Mouse (Mus musculus): ENCODE measurements at regions not wholly inside any gene's neighbourhood (a gene's known extent, or its start where the extent isn't known, plus 50 kb on each side); places are given as distances from the start of the nearest gene placed in this dataset.

GRCm38 (mm10) chr4:7157883-7158282 lies 1081.0 kb downstream of the Car8 start:
- Histone ChIP-seq H3K4me3 (ENCODE audit: low read length) (no peak overlapping the region), H3K4me2 (ENCODE audit: low read depth, low read length) (no peak overlapping the region), H3K9me3 (ENCODE audit: control insufficient read depth, low read length) (no peaks in the 10 kb centered on the region), H3K9ac (ENCODE audit: low read depth, low read length) (no peak overlapping the region), H3K4me1 (ENCODE audit: control insufficient read depth, insufficient read depth, low read length) (no peaks in the 10 kb centered on the region), H3K27ac (ENCODE audit: low read length) (no peak overlapping the region), H3K36me3 (ENCODE audit: control insufficient read depth, insufficient read depth, low read length) (no peaks in the 10 kb centered on the region), H3K27me3 (replicated peaks; ENCODE audit: control insufficient read depth, insufficient read depth, low read length) (no peaks in the 10 kb centered on the region)
- no peak for ATAC-seq
- WGBS: 83% methylated on average over 3 of the region's 3 CpGs

GRCm38 (mm10) chr4:7154256-7154655 lies 1084.6 kb downstream of the Car8 start:
- no peak for ATAC-seq
- no peaks in the 10 kb centered on the region for H3K36me3 ChIP-seq (ENCODE audit: control insufficient read depth, insufficient read depth, low read length)
- H3K4me3 ChIP-seq (ENCODE audit: low read length): no peak overlapping the region
- no peak overlapping the region for H3K4me2 ChIP-seq (ENCODE audit: low read depth, low read length)
- H3K4me1 ChIP-seq (ENCODE audit: control insufficient read depth, insufficient read depth, low read length): no peaks in the 10 kb centered on the region
- H3K27ac ChIP-seq (ENCODE audit: low read length): no peak overlapping the region
- no peaks in the 10 kb centered on the region for H3K27me3 ChIP-seq (replicated peaks; ENCODE audit: control insufficient read depth, insufficient read depth, low read length)
- no peaks in the 10 kb centered on the region for H3K9me3 ChIP-seq (ENCODE audit: control insufficient read depth, low read length)
- WGBS: 70% methylated on average over 3 of the region's 3 CpGs
- no peak overlapping the region for H3K9ac ChIP-seq (ENCODE audit: low read depth, low read length)

DNA sequence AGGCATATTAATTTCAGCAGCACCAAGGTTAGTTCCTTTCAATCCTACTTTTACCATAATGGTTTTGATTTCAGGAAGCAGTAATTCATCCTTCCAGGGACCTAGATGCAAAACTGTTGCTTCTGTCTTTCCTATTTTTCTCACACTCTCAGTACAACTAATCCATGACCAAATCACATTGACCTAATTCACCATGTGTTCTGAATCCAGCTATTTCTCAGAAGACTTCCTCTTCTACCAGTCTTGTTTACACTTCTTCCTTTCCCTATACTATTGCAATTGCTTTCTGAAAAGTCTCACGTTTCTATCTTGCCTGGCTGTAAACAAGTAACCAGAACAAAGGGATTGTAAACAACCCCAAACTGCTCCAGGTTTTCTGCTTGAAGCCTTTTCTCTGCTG lies 1085.0 kb downstream of the Car8 start:
- WGBS: 11% methylated on average over 1 of the region's 1 CpGs
- H3K4me3 ChIP-seq (ENCODE audit: low read length): no peak overlapping the region
- H3K4me2 ChIP-seq (ENCODE audit: low read depth, low read length): no peak overlapping the region
- ATAC-seq: no peak
- no peaks in the 10 kb centered on the region for H3K4me1 ChIP-seq (ENCODE audit: control insufficient read depth, insufficient read depth, low read length)
- no peak overlapping the region for H3K27ac ChIP-seq (ENCODE audit: low read length)
- no peak overlapping the region for H3K9ac ChIP-seq (ENCODE audit: low read depth, low read length)
- no peaks in the 10 kb centered on the region for H3K9me3 ChIP-seq (ENCODE audit: control insufficient read depth, low read length)
- no peaks in the 10 kb centered on the region for H3K27me3 ChIP-seq (replicated peaks; ENCODE audit: control insufficient read depth, insufficient read depth, low read length)
- no peaks in the 10 kb centered on the region for H3K36me3 ChIP-seq (ENCODE audit: control insufficient read depth, insufficient read depth, low read length)

DNA sequence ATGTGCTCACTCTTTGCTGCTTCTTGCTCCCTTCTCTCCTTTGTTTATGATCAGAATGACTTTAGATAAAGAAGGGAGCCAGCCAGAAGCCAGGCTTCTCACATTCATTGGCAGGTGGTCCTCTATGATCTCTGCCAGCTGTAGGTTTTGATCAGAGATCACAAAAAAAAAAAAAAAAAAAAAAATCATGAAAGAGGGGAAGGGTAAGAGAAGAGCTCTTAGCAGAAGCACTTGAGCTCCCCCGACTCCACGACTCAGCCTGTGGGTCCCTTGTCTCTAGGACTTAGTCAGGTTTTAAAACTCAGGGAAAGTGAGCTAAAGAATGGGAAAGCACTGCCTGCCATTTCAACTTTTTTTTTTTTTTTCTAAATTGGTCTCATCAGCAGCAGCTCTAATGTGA lies 1093.1 kb downstream of the Car8 start:
- H3K4me1 ChIP-seq (ENCODE audit: control insufficient read depth, insufficient read depth, low read length): no peaks in the 10 kb centered on the region
- H3K9ac ChIP-seq (ENCODE audit: low read depth, low read length): no peak overlapping the region
- H3K27me3 ChIP-seq (replicated peaks; ENCODE audit: control insufficient read depth, insufficient read depth, low read length): no peaks in the 10 kb centered on the region
- WGBS: 52% methylated on average over 2 of the region's 2 CpGs
- H3K27ac ChIP-seq (ENCODE audit: low read length): no peak overlapping the region
- no peak for ATAC-seq
- no peaks in the 10 kb centered on the region for H3K9me3 ChIP-seq (ENCODE audit: control insufficient read depth, low read length)
- H3K36me3 ChIP-seq (ENCODE audit: control insufficient read depth, insufficient read depth, low read length): no peaks in the 10 kb centered on the region
- no peak overlapping the region for H3K4me3 ChIP-seq (ENCODE audit: low read length)
- H3K4me2 ChIP-seq (ENCODE audit: low read depth, low read length): no peak overlapping the region

DNA sequence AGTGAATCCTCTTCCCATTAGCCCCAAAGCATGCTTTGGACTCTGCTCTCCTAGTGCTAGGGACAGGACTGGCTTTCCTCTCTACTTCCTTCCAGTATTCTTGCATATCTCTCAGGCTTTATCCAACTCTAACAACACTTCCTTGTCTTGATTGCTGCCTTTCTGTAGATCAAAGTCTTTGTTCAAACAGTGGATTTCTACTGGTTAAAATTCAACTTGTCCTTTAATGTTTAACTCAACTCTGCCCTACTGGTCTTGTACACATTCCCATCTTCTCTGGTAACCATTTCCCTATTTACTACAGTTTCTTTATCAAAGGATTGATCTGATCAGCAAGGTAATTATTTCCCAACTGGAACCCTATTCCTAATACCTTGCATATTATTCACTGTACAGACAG lies 1094.6 kb downstream of the Car8 start:
- peak; percentile 99 for ATAC-seq
- peak overlapping the region; percentile 73 for H3K27ac ChIP-seq (ENCODE audit: low read length)
- H3K4me2 ChIP-seq (ENCODE audit: low read depth, low read length): no peak overlapping the region
- no peaks in the 10 kb centered on the region for H3K9me3 ChIP-seq (ENCODE audit: control insufficient read depth, low read length)
- no peaks in the 10 kb centered on the region for H3K27me3 ChIP-seq (replicated peaks; ENCODE audit: control insufficient read depth, insufficient read depth, low read length)
- H3K9ac ChIP-seq (ENCODE audit: low read depth, low read length): no peak overlapping the region
- no peak overlapping the region for H3K4me3 ChIP-seq (ENCODE audit: low read length)
- H3K36me3 ChIP-seq (ENCODE audit: control insufficient read depth, insufficient read depth, low read length): no peaks in the 10 kb centered on the region
- no peaks in the 10 kb centered on the region for H3K4me1 ChIP-seq (ENCODE audit: control insufficient read depth, insufficient read depth, low read length)

- H3K4me2 ChIP-seq (ENCODE audit: low read depth, low read length): 0 out of 2 replicates have a peak overlapping the region, but pooled peaks have one; percentile 1
- 55% methylated on average over 2 of the region's 2 CpGs for WGBS
- H3K4me3 ChIP-seq (ENCODE audit: low read length): no peak overlapping the region
- peak overlapping the region; percentile 73 for H3K27ac ChIP-seq (ENCODE audit: low read length)
- no peaks in the 10 kb centered on the region for H3K36me3 ChIP-seq (ENCODE audit: control insufficient read depth, insufficient read depth, low read length)
- ATAC-seq: peak; percentile 79
- H3K9me3 ChIP-seq (ENCODE audit: control insufficient read depth, low read length): no peaks in the 10 kb centered on the region
- H3K4me1 ChIP-seq (ENCODE audit: control insufficient read depth, insufficient read depth, low read length): no peaks in the 10 kb centered on the region
- no peaks in the 10 kb centered on the region for H3K27me3 ChIP-seq (replicated peaks; ENCODE audit: control insufficient read depth, insufficient read depth, low read length)
- no peak overlapping the region for H3K9ac ChIP-seq (ENCODE audit: low read depth, low read length)
These were observed 1095.2 kb downstream of the Car8 start for GRCm38 (mm10) chr4:7143676-7144075.

- WGBS: 80% methylated on average over 6 of the region's 6 CpGs
- H3K4me3 ChIP-seq (ENCODE audit: low read length): no peak overlapping the region
- H3K4me1 ChIP-seq (ENCODE audit: control insufficient read depth, insufficient read depth, low read length): no peaks in the 10 kb centered on the region
- no peak for ATAC-seq
- H3K27me3 ChIP-seq (replicated peaks; ENCODE audit: control insufficient read depth, insufficient read depth, low read length): no peaks in the 10 kb centered on the region
- H3K27ac ChIP-seq (ENCODE audit: low read length): peak overlapping the region; percentile 45; the same call in 1 of the 2 replicates
- no peak overlapping the region for H3K4me2 ChIP-seq (ENCODE audit: low read depth, low read length)
- no peaks in the 10 kb centered on the region for H3K9me3 ChIP-seq (ENCODE audit: control insufficient read depth, low read length)
- no peaks in the 10 kb centered on the region for H3K36me3 ChIP-seq (ENCODE audit: control insufficient read depth, insufficient read depth, low read length)
- no peak overlapping the region for H3K9ac ChIP-seq (ENCODE audit: low read depth, low read length)
These were observed 1096.1 kb downstream of the Car8 start for GRCm38 (mm10) chr4:7142781-7143180.

- H3K4me1 ChIP-seq (ENCODE audit: control insufficient read depth, insufficient read depth, low read length): no peaks in the 10 kb centered on the region
- H3K4me3 ChIP-seq (ENCODE audit: low read length): no peak overlapping the region
- H3K27me3 ChIP-seq (replicated peaks; ENCODE audit: control insufficient read depth, insufficient read depth, low read length): no peaks in the 10 kb centered on the region
- no peaks in the 10 kb centered on the region for H3K36me3 ChIP-seq (ENCODE audit: control insufficient read depth, insufficient read depth, low read length)
- no peak for ATAC-seq
- 53% methylated on average over 4 of the region's 4 CpGs for WGBS
- H3K9me3 ChIP-seq (ENCODE audit: control insufficient read depth, low read length): no peaks in the 10 kb centered on the region
- no peak overlapping the region for H3K4me2 ChIP-seq (ENCODE audit: low read depth, low read length)
- H3K27ac ChIP-seq (ENCODE audit: low read length): no peak overlapping the region
- no peak overlapping the region for H3K9ac ChIP-seq (ENCODE audit: low read depth, low read length)
These were observed 1126.7 kb downstream of the Car8 start for GRCm38 (mm10) chr4:7112159-7112558.

- Histone ChIP-seq H3K4me1 (ENCODE audit: control insufficient read depth, insufficient read depth, low read length) (no peaks in the 10 kb centered on the region), H3K9ac (ENCODE audit: low read depth, low read length) (no peak overlapping the region), H3K36me3 (ENCODE audit: control insufficient read depth, insufficient read depth, low read length) (no peaks in the 10 kb centered on the region), H3K4me2 (ENCODE audit: low read depth, low read length) (no peak overlapping the region), H3K27ac (ENCODE audit: low read length) (no peak overlapping the region), H3K9me3 (ENCODE audit: control insufficient read depth, low read length) (no peaks in the 10 kb centered on the region), H3K4me3 (ENCODE audit: low read length) (no peak overlapping the region), H3K27me3 (replicated peaks; ENCODE audit: control insufficient read depth, insufficient read depth, low read length) (no peaks in the 10 kb centered on the region)
- 77% methylated on average over 7 of the region's 7 CpGs for WGBS
- ATAC-seq: no peak
These were observed 1145.9 kb downstream of the Car8 start for GRCm38 (mm10) chr4:7092957-7093356.

GRCm38 (mm10) chr4:7091201-7091814 lies 1147.5 kb downstream of the Car8 start:
- Histone ChIP-seq H3K27me3 (replicated peaks; ENCODE audit: control insufficient read depth, insufficient read depth, low read length) (no peaks in the 10 kb centered on the region), H3K9ac (ENCODE audit: low read depth, low read length) (no peak overlapping the region), H3K36me3 (ENCODE audit: control insufficient read depth, insufficient read depth, low read length) (no peaks in the 10 kb centered on the region), H3K27ac (ENCODE audit: low read length) (no peak overlapping the region), H3K4me2 (ENCODE audit: low read depth, low read length) (no peak overlapping the region), H3K9me3 (ENCODE audit: control insufficient read depth, low read length) (no peaks in the 10 kb centered on the region), H3K4me1 (ENCODE audit: control insufficient read depth, insufficient read depth, low read length) (no peaks in the 10 kb centered on the region), H3K4me3 (ENCODE audit: low read length) (no peak overlapping the region)
- no peak for ATAC-seq
